Mouse (Mus musculus): ENCODE data around the gene Wdr86.

The Wdr86 gene

GRCm38 (mm10) chr5:24686176-24686575, 44.4 kb downstream of the Wdr86 start:
- ATAC-seq (ENCODE audit: insufficient number of reproducible peaks, low FRiP score, low TSS enrichment): 0 out of 2 replicates have a peak, but pooled peaks have one; percentile 10

GRCm38 (mm10) chr5:24685366-24686093, 45.0 kb downstream of the Wdr86 start, which contains the start of gene Nub1:
Gene Nub1, plus strand, starts transcription at chr5:24685532.
- peak; percentile 96 for ATAC-seq (ENCODE audit: insufficient number of reproducible peaks, low FRiP score, low TSS enrichment)

GRCm38 (mm10) chr5:24684578-24685365, 45.8 kb downstream of the Wdr86 start:
- no peak; the same call in 1 of the 2 replicates for ATAC-seq (ENCODE audit: insufficient number of reproducible peaks, low FRiP score, low TSS enrichment)

GRCm38 (mm10) chr5:24681436-24681835, 49.1 kb downstream of the Wdr86 start:
- no peak for ATAC-seq (ENCODE audit: insufficient number of reproducible peaks, low FRiP score, low TSS enrichment)

GRCm38 (mm10) chr5:24674238-24674637, 56.3 kb downstream of the Wdr86 start:
- peak; percentile 80; the same call in 1 of the 2 replicates for ATAC-seq (ENCODE audit: insufficient number of reproducible peaks, low FRiP score, low TSS enrichment)

All from cerebellum, adult (tissue).